Comparison of ENCODE assay signal across 8 mouse cellular contexts in the genomic region with DNA sequence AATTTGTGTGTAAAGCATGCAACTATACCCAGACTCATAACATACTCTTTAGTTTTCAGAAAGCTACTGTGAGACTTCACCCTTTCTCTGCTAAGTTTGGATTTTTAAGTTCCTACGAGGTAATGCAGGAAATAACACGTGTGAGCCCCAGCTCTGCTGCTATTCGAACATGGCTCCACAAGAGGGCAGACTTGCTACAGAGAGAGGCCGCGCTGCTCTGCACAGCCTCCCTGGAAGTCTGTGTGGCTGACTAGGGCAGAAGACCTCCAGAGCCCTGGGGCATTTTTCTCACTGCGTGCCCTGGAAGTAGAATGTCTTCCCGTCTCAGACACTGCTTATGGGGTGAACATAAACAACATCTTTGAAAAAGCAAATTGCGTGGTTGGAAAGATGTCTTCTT.
DNase-seq lines count a peak whose midpoint lies in the region; ATAC-seq and TF ChIP-seq lines count a peak whose summit lies in the region.

No protein-coding gene starts in this region.

- 14% methylated on average over 8 of the region's 8 CpGs for WGBS in heart, embryonic 13.5 days
- WGBS in forebrain, embryonic 10.5 days = 12% methylated on average over 8 of the region's 8 CpGs
- WGBS in intestine, embryonic 14.5 days = 11% methylated on average over 8 of the region's 8 CpGs
- 15% methylated on average over 8 of the region's 8 CpGs for WGBS in midbrain, embryonic 16.5 days

- no peaks in the 10 kb centered on the region for H3K27me3 ChIP-seq in heart, embryonic 13.5 days (replicated peaks)
- H3K27me3 ChIP-seq in forebrain, embryonic 10.5 days (ENCODE audit: poor library complexity, severe bottlenecking) = no peaks in the 10 kb centered on the region
- H3K27me3 ChIP-seq in intestine, embryonic 14.5 days (replicated peaks; ENCODE audit: control insufficient read depth, insufficient read depth, low read length) = no peaks in the 10 kb centered on the region
- H3K27me3 ChIP-seq in midbrain, embryonic 16.5 days (ENCODE audit: control insufficient read depth, insufficient read depth, low read depth, low read length) = no peaks in the 10 kb centered on the region

- no peak overlapping the region for H3K4me3 ChIP-seq in heart, embryonic 13.5 days
- no peak overlapping the region for H3K4me3 ChIP-seq in forebrain, embryonic 10.5 days
- no peak overlapping the region for H3K4me3 ChIP-seq in intestine, embryonic 14.5 days (ENCODE audit: low read depth, low read length)
- H3K4me3 ChIP-seq in midbrain, embryonic 16.5 days (ENCODE audit: low read depth, low read length) = no peak overlapping the region

- no peak overlapping the region for H3K27ac ChIP-seq in heart, embryonic 13.5 days (replicated peaks)
- H3K27ac ChIP-seq in forebrain, embryonic 10.5 days = no peak overlapping the region
- no peak overlapping the region for H3K27ac ChIP-seq in intestine, embryonic 14.5 days (ENCODE audit: low read depth)
- no peak overlapping the region for H3K27ac ChIP-seq in midbrain, embryonic 16.5 days (ENCODE audit: low read length)

- no peak for TF ChIP-seq POLR2A in brain, embryonic 14.5 days (IDR thresholded peaks at IDR 0.05; ENCODE audit: borderline replicate concordance, extremely low read depth, insufficient read depth, insufficient read length, poor library complexity, severe bottlenecking)

- no peak for DNase-seq in heart, adult 11 months
- DNase-seq in brain, embryonic 14.5 days (ENCODE audit: low read depth) = peak; percentile 80
- peak; percentile 71 for DNase-seq in forebrain, embryonic 10.5 days (ENCODE audit: extremely low spot score, low spot score)
- DNase-seq in intestine, embryonic 14.5 days (ENCODE audit: low spot score) = peak; percentile 75
- DNase-seq in left cerebral cortex, postnatal 14 days (ENCODE audit: low spot score in 2 of 2) = peak; percentile 61 to 72
- peak; percentile 28 for DNase-seq in testis, postnatal 14 days (ENCODE audit: low spot score)

- no peaks in the 10 kb centered on the region for H3K9me3 ChIP-seq in heart, embryonic 13.5 days
- no peaks in the 10 kb centered on the region for H3K9me3 ChIP-seq in forebrain, embryonic 10.5 days
- no peaks in the 10 kb centered on the region for H3K9me3 ChIP-seq in intestine, embryonic 14.5 days (ENCODE audit: control insufficient read depth, low read length)
- H3K9me3 ChIP-seq in midbrain, embryonic 16.5 days (replicated peaks; ENCODE audit: control insufficient read depth, low read length, poor library complexity, severe bottlenecking) = no peaks in the 10 kb centered on the region

- no peaks in the 10 kb centered on the region for H3K36me3 ChIP-seq in heart, embryonic 13.5 days
- no peaks in the 10 kb centered on the region for H3K36me3 ChIP-seq in forebrain, embryonic 10.5 days (replicated peaks)
- H3K36me3 ChIP-seq in intestine, embryonic 14.5 days (ENCODE audit: control insufficient read depth, insufficient read depth, low read length) = no peaks in the 10 kb centered on the region
- no peaks in the 10 kb centered on the region for H3K36me3 ChIP-seq in midbrain, embryonic 16.5 days (ENCODE audit: control insufficient read depth, insufficient read depth, low read length)

- no peaks in the 10 kb centered on the region for H3K4me1 ChIP-seq in heart, embryonic 13.5 days
- H3K4me1 ChIP-seq in forebrain, embryonic 10.5 days = 0 out of 2 replicates have a peak, but pooled peaks cover 3% of the 10 kb centered on the region
- no peaks in the 10 kb centered on the region for H3K4me1 ChIP-seq in intestine, embryonic 14.5 days (replicated peaks; ENCODE audit: control insufficient read depth, insufficient read depth, low read length)
- 0 out of 2 replicates have a peak, but pooled peaks cover 2% of the 10 kb centered on the region for H3K4me1 ChIP-seq in midbrain, embryonic 16.5 days (ENCODE audit: control insufficient read depth, insufficient read depth, low read length)

- H3K9ac ChIP-seq in heart, embryonic 13.5 days = no peak overlapping the region
- no peak overlapping the region for H3K9ac ChIP-seq in intestine, embryonic 14.5 days (ENCODE audit: low read length)
- H3K9ac ChIP-seq in midbrain, embryonic 16.5 days (ENCODE audit: low read depth, low read length) = no peak overlapping the region

- intact Hi-C loops in left cerebral cortex, postnatal 14 days (cut with DNase I) = no loop called here

- peak; percentile 88 for TF ChIP-seq CTCF in brain, embryonic 14.5 days (IDR thresholded peaks at IDR 0.05; ENCODE audit: borderline replicate concordance, extremely low read depth, insufficient read depth, insufficient read length)

- peak overlapping the region; percentile 21; the same call in 1 of the 2 replicates for H3K4me2 ChIP-seq in heart, embryonic 13.5 days
- H3K4me2 ChIP-seq in intestine, embryonic 14.5 days (ENCODE audit: low read length) = no peak overlapping the region
- H3K4me2 ChIP-seq in midbrain, embryonic 16.5 days (ENCODE audit: low read length) = no peak overlapping the region

- no peak for ATAC-seq in heart, embryonic 13.5 days (ENCODE audit: extremely low read depth, insufficient number of reproducible peaks, low FRiP score, low TSS enrichment)
- peak; percentile 76; the same call in 1 of the 2 replicates for ATAC-seq in intestine, embryonic 14.5 days (replicated peaks; ENCODE audit: low FRiP score, low TSS enrichment, low read depth)
- peak; percentile 85 for ATAC-seq in midbrain, embryonic 16.5 days
